Mouse (Mus musculus) cortical plate, adult 2 months (tissue): ENCODE results near the gene Umad1. TPM values are rescaled to one million over a fixed set of nuclear protein-coding genes. Genes with fewer than 3 reads are reported as not detected.

Experiments
- H3K27ac ChIP-seq: fragments of 200-500 bp; 2 replicates; pipeline ENCODE4 v1.5.1; 2012; ENCODE audit warnings: low read length, control low read depth, inconsistent platforms; ENCODE audit not compliant: insufficient read depth
- H3K4me1 ChIP-seq: fragments of 200-500 bp; 2 replicates; pipeline ENCODE4 v1.6.1; 2011; ENCODE audit warnings: low read length; ENCODE audit not compliant: control insufficient read depth, insufficient read depth
- H3K4me3 ChIP-seq: fragments of 200-500 bp; 2 replicates; pipeline ENCODE4 v1.5.1; 2011; ENCODE audit warnings: mild to moderate bottlenecking, low read length, control low read depth; ENCODE audit not compliant: insufficient read depth
- CTCF ChIP-seq: fragments of 200-500 bp; IDR thresholded peaks from 2 replicates; pipeline ENCODE4 v1.5.1; 2011; ENCODE audit warnings: mild to moderate bottlenecking, control low read depth, low read length; ENCODE audit not compliant: insufficient read depth; ENCODE audit errors: extremely low read depth
- POLR2A ChIP-seq: fragments of 200-500 bp; IDR thresholded peaks from 2 replicates; pipeline ENCODE4 v1.6.1; 2011; ENCODE audit warnings: mild to moderate bottlenecking, low read length, control low read depth; ENCODE audit not compliant: insufficient read depth; ENCODE audit errors: extremely low read depth
- polyA plus RNA-seq: library from polyadenylated mRNA; depleted of rRNA; stranded (reverse); fragments of >200 nt; gene quantifications from 2 replicates; pipeline ENCODE4 v1.2.3, GENCODE M21; 2012; rRNA removed

Umad1 gene
- 40.2 and 41.3 TPM in 2 replicates for polyA plus RNA-seq

- Histone ChIP-seq H3K27ac (peak within 1 kb of the TSS; percentile 95), H3K4me3 (peak within 1 kb of the TSS; percentile 82), H3K4me1 (peaks cover 3% of the 10 kb centered on the region; the same call in 1 of the 2 replicates)
- TF ChIP-seq POLR2A (peak; percentile 87), CTCF (no peak)
These were observed at the start of gene Umad1, which contains the start of the genes Rpa3 and Gm45062 for GRCm38 (mm10) chr6:8259004-8259666. TSS of gene Umad1 (plus strand) at chr6:8259288. TSS of gene Rpa3 (minus strand) at chr6:8259173. TSS of gene Gm45062 (plus strand) at chr6:8259450.

GRCm38 (mm10) chr6:8209866-8210186 lies 49.3 kb upstream of the Umad1 start:
- no peak for TF ChIP-seq CTCF
- Histone ChIP-seq H3K4me1 (no peaks in the 10 kb centered on the region; the same call in 1 of the 2 replicates), H3K27ac (peak overlapping the region; percentile 97; the same call in 1 of the 2 replicates), H3K4me3 (peak overlapping the region; percentile 54)

GRCm38 (mm10) chr6:8210661-8211060 lies 48.4 kb upstream of the Umad1 start:
- H3K4me1 ChIP-seq: no peaks in the 10 kb centered on the region; the same call in 1 of the 2 replicates
- H3K4me3 ChIP-seq: peak overlapping the region; percentile 54; the same call in 1 of the 2 replicates
- TF ChIP-seq CTCF: no peak
- TF ChIP-seq POLR2A: no peak
- H3K27ac ChIP-seq: no peak overlapping the region

GRCm38 (mm10) chr6:8227035-8227434 lies 32.1 kb upstream of the Umad1 start:
- Histone ChIP-seq H3K4me3 (no peak overlapping the region), H3K27ac (no peak overlapping the region), H3K4me1 (no peaks in the 10 kb centered on the region; the same call in 1 of the 2 replicates)
- TF ChIP-seq CTCF (no peak), POLR2A (no peak)

- Histone ChIP-seq H3K4me1 (no peaks in the 10 kb centered on the region; the same call in 1 of the 2 replicates), H3K27ac (0 out of 2 replicates have a peak overlapping the region, but pooled peaks have one; percentile 51)
- no peak for TF ChIP-seq CTCF
- no peak for TF ChIP-seq POLR2A
These were observed 30.5 kb upstream of the Umad1 start for GRCm38 (mm10) chr6:8228596-8228995.

GRCm38 (mm10) chr6:8258316-8258715 lies 772 bp upstream of the Umad1 start:
- TF ChIP-seq POLR2A: no peak
- Histone ChIP-seq H3K4me3 (peak overlapping the region; percentile 82), H3K27ac (no peak overlapping the region), H3K4me1 (peaks cover 3% of the 10 kb centered on the region; the same call in 1 of the 2 replicates)

More at GRCm38 (mm10) chr6:8228596-8228995, 30.5 kb upstream of the Umad1 start:
- H3K4me3 ChIP-seq: no peak overlapping the region

GRCm38 (mm10) chr6:8259667-8260044 lies 568 bp downstream of the Umad1 start:
- peak overlapping the region; percentile 95 for H3K27ac ChIP-seq
- H3K4me3 ChIP-seq: peak overlapping the region; percentile 82
- H3K4me1 ChIP-seq: peaks cover 3% of the 10 kb centered on the region; the same call in 1 of the 2 replicates
- TF ChIP-seq CTCF (no peak), POLR2A (no peak)

GRCm38 (mm10) chr6:8271047-8271446 lies 12.0 kb downstream of the Umad1 start:
- no peak overlapping the region for H3K27ac ChIP-seq
- TF ChIP-seq CTCF (no peak), POLR2A (no peak)
- no peaks in the 10 kb centered on the region for H3K4me1 ChIP-seq

GRCm38 (mm10) chr6:8274387-8275054 lies 15.4 kb downstream of the Umad1 start:
- TF ChIP-seq POLR2A (no peak), CTCF (peak; percentile 52; the same call in 1 of the 2 replicates)
- no peaks in the 10 kb centered on the region for H3K4me1 ChIP-seq
- no peak overlapping the region for H3K4me3 ChIP-seq
- H3K27ac ChIP-seq: no peak overlapping the region

More at GRCm38 (mm10) chr6:8271047-8271446, 12.0 kb downstream of the Umad1 start:
- no peak overlapping the region for H3K4me3 ChIP-seq
